Mouse (Mus musculus) heart, postnatal 0 days (tissue): ENCODE measurements at regions not wholly inside any gene's neighbourhood (a gene's known extent, or its start where the extent isn't known, plus 50 kb on each side); places are given as distances from the start of the nearest gene placed in this dataset.

Source experiments
- CTCF ChIP-seq: IDR thresholded peaks from 2 replicates; pipeline ENCODE4 v1.5.1; 2016; ENCODE audit warnings: antibody characterized with exemption, control low read depth, low read depth
- EP300 ChIP-seq: IDR thresholded peaks from 2 replicates; pipeline ENCODE4 v1.6.1; 2016; ENCODE audit warnings: antibody characterized with exemption, low read depth

- TF ChIP-seq CTCF = no peak
- no peak for TF ChIP-seq EP300
These were observed 280.6 kb downstream of the Galc start for GRCm38 (mm10) chr12:97978668-97979067.
